In the genomic region with DNA sequence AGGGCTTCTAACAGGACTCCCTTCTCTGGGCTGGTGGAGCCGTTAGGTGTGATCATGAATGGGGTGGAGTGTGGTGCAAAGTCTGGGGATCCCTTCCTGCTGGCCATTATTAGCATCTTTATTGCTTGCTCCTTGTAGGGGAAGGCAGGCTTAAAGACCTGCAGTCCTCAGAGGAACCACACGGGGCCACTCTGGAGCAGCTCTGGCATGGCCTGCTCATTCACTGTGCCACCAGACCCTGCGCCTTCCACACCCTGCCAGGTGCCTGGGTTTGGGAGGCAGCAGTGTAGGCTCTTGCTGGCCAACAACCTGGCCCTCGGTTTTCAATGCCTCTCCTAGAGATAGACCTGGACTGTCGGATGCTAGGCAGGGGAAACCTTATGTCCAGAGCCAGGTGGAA, we compare ENCODE assay signal across 8 mouse cellular contexts. TPM values are rescaled to one million over a fixed set of nuclear protein-coding genes. Genes with fewer than 3 reads are reported as not detected.
DNase-seq lines count a peak whose midpoint lies in the region; ATAC-seq and TF ChIP-seq lines count a peak whose summit lies in the region.

No protein-coding gene starts in this region.

- peak; percentile 41 for ATAC-seq in embryonic facial prominence, embryonic 12.5 days (ENCODE audit: insufficient number of reproducible peaks, insufficient read depth, low FRiP score, low TSS enrichment)
- ATAC-seq in midbrain, postnatal 0 days (ENCODE audit: low FRiP score) = peak; percentile 82

- no peaks in the 10 kb centered on the region for H3K9me3 ChIP-seq in embryonic facial prominence, embryonic 12.5 days
- no peaks in the 10 kb centered on the region for H3K9me3 ChIP-seq in limb, embryonic 10.5 days (replicated peaks)
- no peaks in the 10 kb centered on the region for H3K9me3 ChIP-seq in midbrain, postnatal 0 days (ENCODE audit: low read length)

- no peaks in the 10 kb centered on the region for H3K36me3 ChIP-seq in embryonic facial prominence, embryonic 12.5 days
- no peaks in the 10 kb centered on the region for H3K36me3 ChIP-seq in heart, adult 2 months (ENCODE audit: control insufficient read depth, insufficient read depth, low read length)
- no peaks in the 10 kb centered on the region for H3K36me3 ChIP-seq in kidney, adult 2 months (ENCODE audit: control insufficient read depth, insufficient read depth, low read length)
- no peaks in the 10 kb centered on the region for H3K36me3 ChIP-seq in limb, embryonic 10.5 days
- no peaks in the 10 kb centered on the region for H3K36me3 ChIP-seq in midbrain, postnatal 0 days (ENCODE audit: insufficient read depth, low read length)

- no peak overlapping the region for H3K4me3 ChIP-seq in embryonic facial prominence, embryonic 12.5 days
- no peak overlapping the region for H3K4me3 ChIP-seq in heart, adult 2 months
- no peak overlapping the region for H3K4me3 ChIP-seq in kidney, adult 2 months (ENCODE audit: insufficient read depth, low read depth, low read length)
- H3K4me3 ChIP-seq in limb, embryonic 10.5 days = no peak overlapping the region
- no peak overlapping the region for H3K4me3 ChIP-seq in midbrain, postnatal 0 days (ENCODE audit: low read depth, low read length)

- H3K79me2 ChIP-seq in heart, adult 2 months (replicated peaks; ENCODE audit: control insufficient read depth, insufficient read depth, low read length) = no peaks in the 10 kb centered on the region

- H3K27me3 ChIP-seq in embryonic facial prominence, embryonic 12.5 days = no peaks in the 10 kb centered on the region
- H3K27me3 ChIP-seq in heart, adult 2 months (ENCODE audit: control insufficient read depth, insufficient read depth, low read length) = no peaks in the 10 kb centered on the region
- no peaks in the 10 kb centered on the region for H3K27me3 ChIP-seq in kidney, adult 2 months (replicated peaks; ENCODE audit: control insufficient read depth, insufficient read depth, low read length)
- H3K27me3 ChIP-seq in limb, embryonic 10.5 days (ENCODE audit: low read depth, poor library complexity, severe bottlenecking) = no peaks in the 10 kb centered on the region; the same call in 1 of the 2 replicates
- H3K27me3 ChIP-seq in midbrain, postnatal 0 days (ENCODE audit: insufficient read depth, low read length) = no peaks in the 10 kb centered on the region

- peak; percentile 98 for TF ChIP-seq CTCF in heart, adult 2 months (IDR thresholded peaks at IDR 0.05)
- peak; percentile 90 for TF ChIP-seq CTCF in kidney, adult 2 months (conservative IDR thresholded peaks at IDR 0.05; ENCODE audit: insufficient read depth, insufficient read length, low read depth, low read length)
- TF ChIP-seq CTCF in midbrain, postnatal 0 days (IDR thresholded peaks at IDR 0.05) = peak; percentile 94

- peaks cover 3% of the 10 kb centered on the region; the same call in 1 of the 2 replicates for H3K4me1 ChIP-seq in embryonic facial prominence, embryonic 12.5 days
- H3K4me1 ChIP-seq in heart, adult 2 months (ENCODE audit: control insufficient read depth, insufficient read depth, low read length) = peaks cover 18% of the 10 kb centered on the region
- H3K4me1 ChIP-seq in kidney, adult 2 months (ENCODE audit: control insufficient read depth, insufficient read depth, low read length) = peaks cover 21% of the 10 kb centered on the region
- H3K4me1 ChIP-seq in limb, embryonic 10.5 days = peaks cover 33% of the 10 kb centered on the region
- no peaks in the 10 kb centered on the region for H3K4me1 ChIP-seq in midbrain, postnatal 0 days (ENCODE audit: insufficient read depth, low read length)

- no peak overlapping the region for H3K9ac ChIP-seq in embryonic facial prominence, embryonic 12.5 days
- no peak overlapping the region for H3K9ac ChIP-seq in heart, adult 2 months (ENCODE audit: low read depth, low read length)
- no peak overlapping the region for H3K9ac ChIP-seq in midbrain, postnatal 0 days (replicated peaks; ENCODE audit: low read length, poor library complexity, severe bottlenecking)

- intact Hi-C loops in heart, adult 2 months (cut with DNase I) = loop anchor here (1.0 kb wide), 2 partner anchors 59 to 131 kb away; no protein-coding TSS in a partner anchor

- DNase-seq in 416B (ENCODE audit: low read depth) = peak; percentile 43
- peak; percentile 84 to 90 for DNase-seq in adrenal gland, postnatal 36 days
- DNase-seq in heart, adult 2 months = peak; percentile 80 to 90
- peak; percentile 87 for DNase-seq in kidney, adult 2 months
- DNase-seq in limb, embryonic 10.5 days (ENCODE audit: low spot score) = peak; percentile 82
- peak; percentile 89 for DNase-seq in midbrain, postnatal 0 days (ENCODE audit: low spot score)
- peak; percentile 90 for DNase-seq in testis, postnatal 10 days (ENCODE audit: low spot score)

- no peak overlapping the region for H3K4me2 ChIP-seq in embryonic facial prominence, embryonic 12.5 days (replicated peaks)
- no peak overlapping the region for H3K4me2 ChIP-seq in midbrain, postnatal 0 days (ENCODE audit: low read depth, low read length, poor library complexity, severe bottlenecking)

- TF ChIP-seq POLR2A in heart, adult 2 months (IDR thresholded peaks at IDR 0.05; ENCODE audit: insufficient read depth, low read depth, low read length) = no peak
- TF ChIP-seq POLR2A in kidney, adult 2 months (IDR thresholded peaks at IDR 0.05; ENCODE audit: low read depth, low read length) = no peak

- WGBS in embryonic facial prominence, embryonic 12.5 days = 3% methylated on average over 5 of the region's 5 CpGs
- WGBS in heart, adult 2 months = 4% methylated on average over 5 of the region's 5 CpGs
- WGBS in kidney, adult 2 months = 4% methylated on average over 5 of the region's 5 CpGs
- WGBS in limb, embryonic 10.5 days = 5% methylated on average over 5 of the region's 5 CpGs
- 2% methylated on average over 5 of the region's 5 CpGs for WGBS in midbrain, postnatal 0 days

- H3K27ac ChIP-seq in embryonic facial prominence, embryonic 12.5 days = no peak overlapping the region
- H3K27ac ChIP-seq in heart, adult 2 months = peak overlapping the region; percentile 31
- H3K27ac ChIP-seq in kidney, adult 2 months (ENCODE audit: insufficient read depth, low read depth, low read length) = peak overlapping the region; percentile 21
- 0 out of 2 replicates have a peak overlapping the region, but pooled peaks have one; percentile 28 for H3K27ac ChIP-seq in limb, embryonic 10.5 days
- no peak overlapping the region for H3K27ac ChIP-seq in midbrain, postnatal 0 days (ENCODE audit: low read depth, low read length)

- peak; percentile 76; the same call in 1 of the 2 replicates for TF ChIP-seq EP300 in heart, adult 2 months (IDR thresholded peaks at IDR 0.05; ENCODE audit: insufficient read depth, low read depth, low read length)

RNA-seq across cellular contexts. Expression of a gene that starts 7.0 kb away (rescaled TPM):
- total RNA-seq in adrenal gland, postnatal 36 days (2021) = 10 to 100 TPM; 16.6 to 44.6 TPM
- 58.4 and 63.1 TPM in 2 replicates for polyA plus RNA-seq in embryonic facial prominence, embryonic 12.5 days (2016; fragmentation: Nextera tagmentation; extraction: Ambion mirVana)
- total RNA-seq in heart, adult 2 months (2021) = 10 to 100 TPM; 73.5 to 84.7 TPM
- polyA plus RNA-seq in heart, adult 2 months (2012; rRNA removed) = 68.7 and 112 TPM in 2 replicates
- 14.2 TPM in 2 replicates for polyA plus RNA-seq in kidney, adult 2 months (2012; rRNA removed)
- polyA plus RNA-seq in limb, embryonic 10.5 days (2016; fragmentation: Nextera tagmentation; extraction: Ambion mirVana) = 47.1 and 64.7 TPM in 2 replicates
- total RNA-seq in midbrain, postnatal 0 days (2014; rRNA removed) = 43.9 and 52.0 TPM in 2 replicates
- 34.0 and 37.4 TPM in 2 replicates for polyA plus RNA-seq in midbrain, postnatal 0 days (2015; fragmentation: Nextera tagmentation; extraction: Ambion mirVana)

RNA-seq across cellular contexts. Expression of a gene that starts 29.6 kb away (rescaled TPM):
- total RNA-seq in adrenal gland, postnatal 36 days (2021) = 1 to 10 TPM in 1 of 2 experiments, under 1 TPM in 1; 0.99 to 2.0 TPM
- polyA plus RNA-seq in embryonic facial prominence, embryonic 12.5 days (2016; fragmentation: Nextera tagmentation; extraction: Ambion mirVana) = 5.9 and 7.4 TPM in 2 replicates
- total RNA-seq in heart, adult 2 months (2021) = under 1 TPM; 0.41 to 0.47 TPM
- 1.3 and 1.8 TPM in 2 replicates for polyA plus RNA-seq in heart, adult 2 months (2012; rRNA removed)
- polyA plus RNA-seq in kidney, adult 2 months (2012; rRNA removed) = 4.1 and 5.1 TPM in 2 replicates
- polyA plus RNA-seq in limb, embryonic 10.5 days (2016; fragmentation: Nextera tagmentation; extraction: Ambion mirVana) = 1.9 and 2.0 TPM in 2 replicates
- 33.2 and 36.0 TPM in 2 replicates for total RNA-seq in midbrain, postnatal 0 days (2014; rRNA removed)
- polyA plus RNA-seq in midbrain, postnatal 0 days (2015; fragmentation: Nextera tagmentation; extraction: Ambion mirVana) = 52.0 and 55.3 TPM in 2 replicates

RNA-seq across cellular contexts. Expression of a gene that starts 57.7 kb away (rescaled TPM):
- total RNA-seq in adrenal gland, postnatal 36 days (2021) = under 1 TPM; 0.76 to 0.86 TPM
- polyA plus RNA-seq in embryonic facial prominence, embryonic 12.5 days (2016; fragmentation: Nextera tagmentation; extraction: Ambion mirVana) = 1.0 and 1.1 TPM in 2 replicates
- total RNA-seq in heart, adult 2 months (2021) = 1 to 10 TPM; 1.2 to 1.5 TPM
- polyA plus RNA-seq in heart, adult 2 months (2012; rRNA removed) = 1.6 and 1.8 TPM in 2 replicates
- polyA plus RNA-seq in kidney, adult 2 months (2012; rRNA removed) = 0.31 and 0.42 TPM in 2 replicates
- polyA plus RNA-seq in limb, embryonic 10.5 days (2016; fragmentation: Nextera tagmentation; extraction: Ambion mirVana) = 0.06 and 0.21 TPM in 2 replicates
- 9.3 and 10.4 TPM in 2 replicates for total RNA-seq in midbrain, postnatal 0 days (2014; rRNA removed)
- 2.7 and 2.9 TPM in 2 replicates for polyA plus RNA-seq in midbrain, postnatal 0 days (2015; fragmentation: Nextera tagmentation; extraction: Ambion mirVana)

Comparison
In these comparisons a context has a peak if more than half of its experiments do, and no peak if none do; other contexts are left out.
1. H3K27ac ChIP-seq: peak in heart, adult 2 months (single experiment), kidney, adult 2 months (single experiment) and limb, embryonic 10.5 days (single experiment); none in embryonic facial prominence, embryonic 12.5 days (single experiment) and midbrain, postnatal 0 days (single experiment).
2. Peak in every context shown above with its lines, with median percentiles within 50 percentile points of each other: DNase-seq and CTCF ChIP-seq.